Comparison of ENCODE assay signal across 9 mouse cellular contexts in the genomic region with DNA sequence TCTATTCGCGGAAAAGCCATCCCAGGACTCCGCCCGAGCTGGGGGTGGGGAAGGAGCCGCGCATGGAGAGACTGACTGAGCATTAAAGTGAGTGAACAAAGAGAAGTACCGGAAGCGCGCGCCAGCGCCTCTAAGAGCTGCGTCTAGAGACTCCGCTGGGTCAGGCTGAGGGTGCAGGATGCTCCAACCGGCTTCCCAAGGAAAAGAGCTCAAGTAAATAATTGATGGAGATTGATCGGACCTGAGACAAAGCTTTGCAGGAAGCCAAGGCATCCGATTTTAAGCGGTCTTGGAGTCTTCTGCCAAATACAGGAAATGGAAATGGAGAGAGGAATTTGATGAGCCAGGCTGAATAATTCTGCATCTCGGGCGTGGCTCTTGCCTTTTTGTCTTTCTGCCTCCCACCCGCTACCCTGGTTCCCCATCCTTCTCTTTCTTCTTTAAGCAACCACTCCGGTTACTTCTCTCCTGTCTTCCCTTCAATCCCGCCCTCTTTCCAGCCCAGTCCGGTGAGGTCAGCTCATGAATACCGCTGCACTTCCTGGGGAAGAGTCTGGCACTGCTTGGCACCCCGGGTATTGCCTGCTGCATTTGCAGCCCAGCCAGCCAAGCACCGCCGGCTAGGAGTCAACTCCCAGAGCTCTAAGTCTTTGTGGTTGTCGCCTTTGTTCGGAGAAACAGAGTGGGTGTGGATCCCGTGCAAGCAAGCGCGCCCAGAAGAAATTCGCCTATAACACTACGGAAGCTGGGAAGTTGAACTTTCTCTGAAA. TPM values are rescaled to one million over a fixed set of nuclear protein-coding genes. Genes with fewer than 3 reads are reported as not detected.
DNase-seq lines count a peak whose midpoint lies in the region; ATAC-seq and TF ChIP-seq lines count a peak whose summit lies in the region.
"Had no signal": no experiment of that assay in that cellular context is flagged by ENCODE, and none has a peak within 500 bp of the region (broad histone marks: within the 10 kb centered on the region; RNA-seq: fewer than 3 reads in every experiment).

A gene (plus strand): TSS at position 274 of the 770 bp plus-strand sequence.

- no peak within 1 kb of the TSS for H3K27ac ChIP-seq in ES-Bruce4 (ENCODE audit: insufficient read depth, low read length)
- H3K27ac ChIP-seq in embryonic facial prominence, embryonic 11.5 days (replicated peaks; ENCODE audit: low read depth, low read length), result no peak within 1 kb of the TSS
- H3K27ac ChIP-seq in intestine, embryonic 15.5 days, result no peak within 1 kb of the TSS
- peak within 1 kb of the TSS; percentile 97 for H3K27ac ChIP-seq in midbrain, embryonic 12.5 days (replicated peaks)

- H3K4me1 ChIP-seq in ES-Bruce4 (ENCODE audit: control insufficient read depth, insufficient read depth, low read length), result no peaks in the 10 kb centered on the region
- H3K4me1 ChIP-seq in embryonic facial prominence, embryonic 11.5 days (ENCODE audit: control insufficient read depth, insufficient read depth, low read length), result peaks cover 2% of the 10 kb centered on the region
- H3K4me1 ChIP-seq in intestine, embryonic 15.5 days (replicated peaks), result peaks cover 6% of the 10 kb centered on the region; the same call in 1 of the 2 replicates
- H3K4me1 ChIP-seq in midbrain, embryonic 12.5 days, result peaks cover 29% of the 10 kb centered on the region

- DNase-seq in WW6 (ENCODE audit: low read depth, low spot score), result peak; percentile 18
- DNase-seq in embryonic facial prominence, embryonic 11.5 days (ENCODE audit: low spot score), result peak; percentile 65
- peak; percentile 65 for DNase-seq in telencephalon, adult 2 months (ENCODE audit: low read depth, low spot score)
- DNase-seq in lung, postnatal 14 days, result no peak
- DNase-seq in kidney, postnatal 25 days, result no peak

- no peak for TF ChIP-seq CTCF in ES-Bruce4 (IDR thresholded peaks at IDR 0.05; ENCODE audit: low read depth, low read length)

- H3K9ac ChIP-seq in ES-Bruce4 (ENCODE audit: low read depth, poor library complexity, severe bottlenecking), result peak within 1 kb of the TSS; percentile 58
- peak within 1 kb of the TSS; percentile 51 for H3K9ac ChIP-seq in embryonic facial prominence, embryonic 11.5 days (replicated peaks; ENCODE audit: low read length)
- no peak within 1 kb of the TSS for H3K9ac ChIP-seq in intestine, embryonic 15.5 days
- peak within 1 kb of the TSS; percentile 86 for H3K9ac ChIP-seq in midbrain, embryonic 12.5 days (replicated peaks)

- ATAC-seq in embryonic facial prominence, embryonic 11.5 days (replicated peaks; ENCODE audit: insufficient number of reproducible peaks, low FRiP score, low TSS enrichment, low read depth), result peak; percentile 76
- ATAC-seq in intestine, embryonic 15.5 days, result peak; percentile 19; the same call in 1 of the 2 replicates
- ATAC-seq in midbrain, embryonic 12.5 days (ENCODE audit: low FRiP score, low read depth), result peak; percentile 80

- 0 out of 2 replicates have a peak, but pooled peaks cover 3% of the 10 kb centered on the region for H3K27me3 ChIP-seq in ES-Bruce4 (ENCODE audit: control insufficient read depth, insufficient read depth, low read length, poor library complexity, severe bottlenecking)
- H3K27me3 ChIP-seq in embryonic facial prominence, embryonic 11.5 days (ENCODE audit: control insufficient read depth, insufficient read depth, low read length), result peaks cover 15% of the 10 kb centered on the region; the same call in 1 of the 2 replicates
- H3K27me3 ChIP-seq in intestine, embryonic 15.5 days (replicated peaks), result peaks cover 30% of the 10 kb centered on the region
- H3K27me3 ChIP-seq in midbrain, embryonic 12.5 days, result no peaks in the 10 kb centered on the region

- WGBS in embryonic facial prominence, embryonic 11.5 days, result under 1% methylated on average over 34 of the region's 34 CpGs
- WGBS in intestine, embryonic 15.5 days, result under 1% methylated on average over 34 of the region's 34 CpGs
- under 1% methylated on average over 34 of the region's 34 CpGs for WGBS in midbrain, embryonic 12.5 days

- 0 out of 2 replicates have a peak, but pooled peaks have one; percentile 22 for TF ChIP-seq EP300 in ES-Bruce4 (IDR thresholded peaks at IDR 0.05; ENCODE audit: insufficient read depth, low read depth, low read length)

- H3K4me3 ChIP-seq in ES-Bruce4 (ENCODE audit: low read depth, low read length), result peak within 1 kb of the TSS; percentile 68
- peak within 1 kb of the TSS; percentile 40 for H3K4me3 ChIP-seq in embryonic facial prominence, embryonic 11.5 days (ENCODE audit: low read depth, low read length)
- peak within 1 kb of the TSS; percentile 22 for H3K4me3 ChIP-seq in intestine, embryonic 15.5 days (replicated peaks)
- H3K4me3 ChIP-seq in midbrain, embryonic 12.5 days, result peak within 1 kb of the TSS; percentile 77

- H3K9me3 ChIP-seq in ES-Bruce4 (replicated peaks; ENCODE audit: control insufficient read depth, insufficient read depth, low read length, poor library complexity, severe bottlenecking), result no peaks in the 10 kb centered on the region
- no peaks in the 10 kb centered on the region for H3K9me3 ChIP-seq in embryonic facial prominence, embryonic 11.5 days (replicated peaks; ENCODE audit: control insufficient read depth, low read length)
- H3K9me3 ChIP-seq in intestine, embryonic 15.5 days, result no peaks in the 10 kb centered on the region
- no peaks in the 10 kb centered on the region for H3K9me3 ChIP-seq in midbrain, embryonic 12.5 days

- peak within 1 kb of the TSS; percentile 19 for H3K4me2 ChIP-seq in embryonic facial prominence, embryonic 11.5 days (ENCODE audit: low read depth, low read length)
- peak within 1 kb of the TSS; percentile 50 for H3K4me2 ChIP-seq in intestine, embryonic 15.5 days (replicated peaks)
- H3K4me2 ChIP-seq in midbrain, embryonic 12.5 days (replicated peaks), result peak within 1 kb of the TSS; percentile 82

- TF ChIP-seq POLR2A in ES-Bruce4 (IDR thresholded peaks at IDR 0.05; ENCODE audit: insufficient read depth, low read length), result no peak

- H3K36me3 ChIP-seq in ES-Bruce4 (ENCODE audit: control insufficient read depth, insufficient read depth, low read length, poor library complexity, severe bottlenecking), result no peaks in the 10 kb centered on the region
- H3K36me3 ChIP-seq in embryonic facial prominence, embryonic 11.5 days (replicated peaks; ENCODE audit: control insufficient read depth, insufficient read depth, low read depth, low read length), result no peaks in the 10 kb centered on the region
- no peaks in the 10 kb centered on the region for H3K36me3 ChIP-seq in intestine, embryonic 15.5 days
- no peaks in the 10 kb centered on the region for H3K36me3 ChIP-seq in midbrain, embryonic 12.5 days

RNA-seq across cellular contexts. Expression of the gene that starts here (rescaled TPM):
- polyA plus RNA-seq in ES-Bruce4 (2011; ENCODE audit: insufficient read depth, insufficient read length, low read depth, missing spikeins), result 1.6 and 2.5 TPM in 2 replicates
- polyA plus RNA-seq in embryonic facial prominence, embryonic 11.5 days (2014; fragmentation: Nextera tagmentation; extraction: Ambion mirVana), result 7.8 and 10.0 TPM in 2 replicates
- 3.2 and 3.6 TPM in 2 replicates for polyA plus RNA-seq in intestine, embryonic 15.5 days (2015; fragmentation: Nextera tagmentation; extraction: Ambion mirVana)
- polyA plus RNA-seq in midbrain, embryonic 12.5 days (2016; fragmentation: Nextera tagmentation; extraction: Ambion mirVana), result 72.7 and 86.7 TPM in 2 replicates
- polyA plus RNA-seq: spleen, adult 2 months had no signal

Comparison
In these comparisons a context has a peak if more than half of its experiments do, and no peak if none do; other contexts are left out.
1. H3K4me3 ChIP-seq: peak in every context shown above with its lines; median percentile 77 in midbrain, embryonic 12.5 days; 68 in ES-Bruce4; 40 in embryonic facial prominence, embryonic 11.5 days; 22 in intestine, embryonic 15.5 days.
2. DNase-seq: peak in WW6 (single experiment), embryonic facial prominence, embryonic 11.5 days (single experiment) and telencephalon, adult 2 months (single experiment); none in lung, postnatal 14 days (single experiment) and kidney, postnatal 25 days (0 of 2).
3. ATAC-seq: peak in every context shown above with its lines; median percentile 80 in midbrain, embryonic 12.5 days; 76 in embryonic facial prominence, embryonic 11.5 days; 19 in intestine, embryonic 15.5 days.
4. H3K4me2 ChIP-seq: peak in every context shown above with its lines; median percentile 82 in midbrain, embryonic 12.5 days; 50 in intestine, embryonic 15.5 days; 19 in embryonic facial prominence, embryonic 11.5 days.